Mouse (Mus musculus) lung, embryonic 16.5 days (tissue): ENCODE measurements around the gene Kyat1. TPM values are rescaled to one million over a fixed set of nuclear protein-coding genes. Genes with fewer than 3 reads are reported as not detected.
"Not testable (repeated sequence)": the region's sequence is repeated elsewhere in the genome, so short reads cannot be mapped to it uniquely, and the experiment has no call there.

Source experiments
- ATAC-seq: fragments of 200-750 bp; cut with Nextera tagmentation; 2 replicates; pipeline ENCODE4 v1.8.0; 2017; ENCODE audit warnings: low read depth, mild to moderate bottlenecking, moderate library complexity
- H3K27ac ChIP-seq: fragments of 300-500 bp; sonication (generic); 2 replicates; pipeline ENCODE4 v1.5.1; 2014; ENCODE audit warnings: mild to moderate bottlenecking, control low read depth, low read length
- H3K27me3 ChIP-seq: fragments of 300-500 bp; sonication (generic); 2 replicates; pipeline ENCODE4 v1.6.1; 2014; ENCODE audit warnings: low read depth, low read length, mixed read lengths; ENCODE audit not compliant: control insufficient read depth, insufficient read depth
- H3K36me3 ChIP-seq: fragments of 300-500 bp; sonication (generic); 2 replicates; pipeline ENCODE4 v1.6.1; 2014; ENCODE audit warnings: low read length; ENCODE audit not compliant: control insufficient read depth, insufficient read depth
- H3K4me1 ChIP-seq: fragments of 300-500 bp; sonication (generic); replicated peaks from 2 replicates; pipeline ENCODE4 v1.6.1; 2014; ENCODE audit warnings: low read length, mixed read lengths; ENCODE audit not compliant: control insufficient read depth, insufficient read depth
- H3K4me2 ChIP-seq: fragments of 300-500 bp; sonication (generic); 2 replicates; pipeline ENCODE4 v1.6.1; 2014; ENCODE audit warnings: low read depth, low read length, control low read depth
- H3K4me3 ChIP-seq: fragments of 300-500 bp; sonication (generic); 2 replicates; pipeline ENCODE4 v1.5.1; 2014; ENCODE audit warnings: mild to moderate bottlenecking, low read length, control low read depth
- H3K9ac ChIP-seq: fragments of 300-500 bp; sonication (generic); 2 replicates; pipeline ENCODE4 v1.6.1; 2014; ENCODE audit warnings: low read length, control low read depth
- H3K9me3 ChIP-seq: fragments of 300-500 bp; sonication (generic); 2 replicates; pipeline ENCODE4 v1.6.1; 2016; ENCODE audit warnings: low read length; ENCODE audit not compliant: control insufficient read depth
- WGBS: fragments of 180-500 bp; shearing (Covaris S2); extraction: QIAGEN DNeasy Blood & Tissue Kit; methylation state at CpG from one replicate; pipeline ENCODE4 v1.1.7; 2014; 5-methylcytosine and 5-hydroxymethylcytosine counted together
- polyA plus RNA-seq: library from polyadenylated mRNA; unstranded; fragments of >200 nt; fragmentation: Nextera tagmentation; extraction: Ambion mirVana; gene quantifications from 2 replicates; pipeline ENCODE4 v1.2.1, GENCODE M21; 2015

Kyat1 gene
- polyA plus RNA-seq, 1 experiment from 2014 or later, result 12.9 TPM

GRCm38 (mm10) chr2:30140021-30140420 lies 65.6 kb downstream of the Kyat1 start:
- H3K4me1 ChIP-seq, result not testable (repeated sequence)
- H3K36me3 ChIP-seq, result peaks cover 26% of the 10 kb centered on the region
- 94% methylated on average over 4 of the region's 4 CpGs for WGBS

GRCm38 (mm10) chr2:30136458-30136857 lies 69.2 kb downstream of the Kyat1 start:
- Histone ChIP-seq H3K4me1 (peaks cover 11% of the 10 kb centered on the region), H3K27me3 (no peaks in the 10 kb centered on the region), H3K4me3 (no peak overlapping the region), H3K4me2 (no peak overlapping the region), H3K36me3 (peaks cover 16% of the 10 kb centered on the region), H3K27ac (no peak overlapping the region), H3K9ac (no peak overlapping the region), H3K9me3 (no peaks in the 10 kb centered on the region)
- ATAC-seq, result no peak
- 89% methylated on average over 10 of the region's 10 CpGs for WGBS

More at GRCm38 (mm10) chr2:30140021-30140420, 65.6 kb downstream of the Kyat1 start:
- not testable (repeated sequence) for ATAC-seq, H3K27ac ChIP-seq, H3K9me3 ChIP-seq, H3K27me3 ChIP-seq, H3K9ac ChIP-seq, H3K4me2 ChIP-seq, H3K4me3 ChIP-seq

Other genes with a start within 250 kb of the Kyat1 start
- gene Sptan1, start 240.3 kb downstream of the Kyat1 start, polyA plus RNA-seq, result 98.4 and 109 TPM in 2 replicates
- gene Wdr34, start 157.0 kb downstream of the Kyat1 start, polyA plus RNA-seq, result 29.4 and 32.9 TPM in 2 replicates
- gene Set, start 148.5 kb downstream of the Kyat1 start, polyA plus RNA-seq, result 350 and 369 TPM in 2 replicates
- 14.2 and 16.7 TPM in 2 replicates for gene Pkn3, start 128.2 kb downstream of the Kyat1 start, polyA plus RNA-seq
- gene Zdhhc12, start 112.2 kb downstream of the Kyat1 start, polyA plus RNA-seq, result 32.0 and 33.5 TPM in 2 replicates
- 6.1 and 7.8 TPM in 2 replicates for gene Zer1, start 81.3 kb downstream of the Kyat1 start, polyA plus RNA-seq
- gene Tbc1d13, start 72.1 kb downstream of the Kyat1 start, polyA plus RNA-seq, result 5.2 and 5.7 TPM in 2 replicates
- 12.0 and 13.3 TPM in 2 replicates for gene Endog, start 34.4 kb downstream of the Kyat1 start, polyA plus RNA-seq
- gene Spout1, start 27.4 kb downstream of the Kyat1 start, polyA plus RNA-seq, result 66.6 TPM in 2 replicates
- gene Lrrc8a, start 31.9 kb upstream of the Kyat1 start, polyA plus RNA-seq, result 41.9 and 42.0 TPM in 2 replicates
- gene Gm28035, start 34.7 kb upstream of the Kyat1 start, polyA plus RNA-seq, result 0.16 and 0.18 TPM in 2 replicates
- 7.4 and 8.2 TPM in 2 replicates for gene Phyhd1, start 60.4 kb upstream of the Kyat1 start, polyA plus RNA-seq
- gene Gm28038, start 75.2 kb upstream of the Kyat1 start, polyA plus RNA-seq, result not detected in 2 replicates
- 30.3 and 31.4 TPM in 2 replicates for gene Dolk, start 80.5 kb upstream of the Kyat1 start, polyA plus RNA-seq
- 30.5 and 33.6 TPM in 2 replicates for gene Nup188, start 80.5 kb upstream of the Kyat1 start, polyA plus RNA-seq
- 81.5 and 83.9 TPM in 2 replicates for gene Sh3glb2, start 153.5 kb upstream of the Kyat1 start, polyA plus RNA-seq
- 23.4 and 24.8 TPM in 2 replicates for gene Miga2, start 158.4 kb upstream of the Kyat1 start, polyA plus RNA-seq
- gene Dolpp1, start 186.4 kb upstream of the Kyat1 start, polyA plus RNA-seq, result 49.6 and 52.6 TPM in 2 replicates
- gene Crat, start 210.0 kb upstream of the Kyat1 start, polyA plus RNA-seq, result 39.3 and 42.4 TPM in 2 replicates
- 163 TPM in 2 replicates for gene Ptpa, start 210.2 kb upstream of the Kyat1 start, polyA plus RNA-seq